Mouse (Mus musculus) lung, embryonic 14.5 days (tissue): Measurements from ENCODE around the gene Serpinb6a. TPM values are rescaled to one million over a fixed set of nuclear protein-coding genes. Genes with fewer than 3 reads are reported as not detected.

Experiments used
- ATAC-seq: fragments of 200-750 bp; cut with Nextera tagmentation; 2 replicates; pipeline ENCODE4 v1.8.0; 2017; ENCODE audit warnings: mild to moderate bottlenecking, moderate TSS enrichment, moderate library complexity; ENCODE audit not compliant: insufficient read depth
- DNase-seq: peaks from one replicate; pipeline ENCODE4 v3.0.0-alpha.2; 2015
- H3K27ac ChIP-seq: fragments of 300-500 bp; sonication (generic); 2 replicates; pipeline ENCODE4 v1.5.1; 2014; ENCODE audit warnings: low read depth, mild to moderate bottlenecking, moderate library complexity
- H3K27me3 ChIP-seq: fragments of 300-500 bp; sonication (generic); 2 replicates; pipeline ENCODE4 v1.6.1; 2014; ENCODE audit warnings: low read length, control low read depth; ENCODE audit not compliant: insufficient read depth
- H3K36me3 ChIP-seq: fragments of 300-500 bp; sonication (generic); 2 replicates; pipeline ENCODE4 v1.6.1; 2014; ENCODE audit warnings: control low read depth; ENCODE audit not compliant: insufficient read depth
- H3K4me1 ChIP-seq: fragments of 300-500 bp; sonication (generic); 2 replicates; pipeline ENCODE4 v1.6.1; 2014; ENCODE audit warnings: antibody characterized with exemption, control low read depth; ENCODE audit not compliant: insufficient read depth
- H3K4me2 ChIP-seq: fragments of 300-500 bp; sonication (generic); 2 replicates; pipeline ENCODE4 v1.6.1; 2014; ENCODE audit warnings: mild to moderate bottlenecking
- H3K4me3 ChIP-seq: fragments of 300-500 bp; sonication (generic); 2 replicates; pipeline ENCODE4 v1.5.1; 2014; ENCODE audit warnings: low read depth, low read length
- H3K9ac ChIP-seq: fragments of 300-500 bp; sonication (generic); 2 replicates; pipeline ENCODE4 v1.6.1; 2014
- H3K9me3 ChIP-seq: fragments of 300-500 bp; sonication (generic); 2 replicates; pipeline ENCODE4 v1.6.1; 2016; ENCODE audit warnings: low read depth, low read length, control low read depth
- CTCF ChIP-seq: IDR thresholded peaks from 2 replicates; pipeline ENCODE4 v1.5.1; 2016; ENCODE audit warnings: antibody characterized with exemption, low read depth
- WGBS: fragments of 180-500 bp; shearing (Covaris S2); extraction: QIAGEN DNeasy Blood & Tissue Kit; methylation state at CpG from one replicate; pipeline ENCODE4 v1.1.7; 2014; 5-methylcytosine and 5-hydroxymethylcytosine counted together
- polyA plus RNA-seq: library from polyadenylated mRNA; unstranded; fragments of >200 nt; fragmentation: Nextera tagmentation; extraction: Ambion mirVana; gene quantifications from 2 replicates; pipeline ENCODE4 v1.2.1, GENCODE M21; 2014

The Serpinb6a gene
- polyA plus RNA-seq, 1 experiment from 2014 or later: 62.3 TPM

- no peaks in the 10 kb centered on the region for H3K9me3 ChIP-seq
- WGBS: 63% methylated on average over 7 of the region's 7 CpGs
- H3K27me3 ChIP-seq: no peaks in the 10 kb centered on the region
- TF ChIP-seq CTCF: no peak
- 0 out of 2 replicates have a peak, but pooled peaks cover 9% of the 10 kb centered on the region for H3K36me3 ChIP-seq
- no peak overlapping the region for H3K4me2 ChIP-seq
- DNase-seq: no peak
- no peak overlapping the region for H3K27ac ChIP-seq
- H3K4me3 ChIP-seq: no peak overlapping the region
- ATAC-seq: no peak
- H3K4me1 ChIP-seq: no peaks in the 10 kb centered on the region
- no peak overlapping the region for H3K9ac ChIP-seq
Observed at GRCm38 (mm10) chr13:34043716-34044393, 41.3 kb upstream of the Serpinb6a start.

- no peak for TF ChIP-seq CTCF
- no peaks in the 10 kb centered on the region for H3K27me3 ChIP-seq
Observed at GRCm38 (mm10) chr13:34040091-34040490, 37.5 kb upstream of the Serpinb6a start.

GRCm38 (mm10) chr13:34038901-34039341 is 36.3 kb upstream of the Serpinb6a start:
- ATAC-seq (no peak), DNase-seq (peak; percentile 7)
- WGBS: 32% methylated on average over 8 of the region's 8 CpGs
- no peaks in the 10 kb centered on the region for H3K4me1 ChIP-seq
- peaks cover 6% of the 10 kb centered on the region; the same call in 1 of the 2 replicates for H3K36me3 ChIP-seq
- H3K27me3 ChIP-seq: no peaks in the 10 kb centered on the region
- peak overlapping the region; percentile 82 for H3K4me2 ChIP-seq
- peak overlapping the region; percentile 73 for H3K4me3 ChIP-seq
- H3K9me3 ChIP-seq: no peaks in the 10 kb centered on the region
- no peak overlapping the region for H3K27ac ChIP-seq
- H3K9ac ChIP-seq: no peak overlapping the region
- no peak for TF ChIP-seq CTCF

More at GRCm38 (mm10) chr13:34040091-34040490, 37.5 kb upstream of the Serpinb6a start:
- Histone ChIP-seq H3K4me2 (no peak overlapping the region), H3K27ac (no peak overlapping the region), H3K36me3 (no peaks in the 10 kb centered on the region), H3K9me3 (no peaks in the 10 kb centered on the region), H3K9ac (no peak overlapping the region), H3K4me1 (no peaks in the 10 kb centered on the region), H3K4me3 (no peak overlapping the region)
- DNase-seq (no peak), ATAC-seq (no peak)
- 82% methylated on average over 3 of the region's 3 CpGs for WGBS

DNA sequence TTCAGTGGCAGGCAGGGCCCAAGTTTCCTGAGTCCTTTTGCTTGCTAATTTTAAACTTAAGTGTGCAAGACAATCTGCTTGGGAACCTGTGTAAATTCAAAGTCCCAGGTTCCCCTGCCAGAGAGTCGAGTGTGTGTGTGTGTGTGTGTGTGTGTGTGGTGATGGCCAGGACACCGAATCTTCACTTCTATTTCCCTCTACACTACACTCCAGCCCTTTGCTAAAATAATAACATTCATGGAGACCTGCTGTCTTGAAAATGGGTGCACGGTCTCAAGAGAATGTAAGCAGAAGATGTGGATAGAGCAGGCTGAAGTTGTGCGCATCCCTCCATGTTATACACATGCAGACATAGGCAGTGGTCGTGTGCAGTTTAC is 35.5 kb upstream of the Serpinb6a start:
- no peak for DNase-seq
- WGBS: 35% methylated on average over 5 of the region's 5 CpGs

DNA sequence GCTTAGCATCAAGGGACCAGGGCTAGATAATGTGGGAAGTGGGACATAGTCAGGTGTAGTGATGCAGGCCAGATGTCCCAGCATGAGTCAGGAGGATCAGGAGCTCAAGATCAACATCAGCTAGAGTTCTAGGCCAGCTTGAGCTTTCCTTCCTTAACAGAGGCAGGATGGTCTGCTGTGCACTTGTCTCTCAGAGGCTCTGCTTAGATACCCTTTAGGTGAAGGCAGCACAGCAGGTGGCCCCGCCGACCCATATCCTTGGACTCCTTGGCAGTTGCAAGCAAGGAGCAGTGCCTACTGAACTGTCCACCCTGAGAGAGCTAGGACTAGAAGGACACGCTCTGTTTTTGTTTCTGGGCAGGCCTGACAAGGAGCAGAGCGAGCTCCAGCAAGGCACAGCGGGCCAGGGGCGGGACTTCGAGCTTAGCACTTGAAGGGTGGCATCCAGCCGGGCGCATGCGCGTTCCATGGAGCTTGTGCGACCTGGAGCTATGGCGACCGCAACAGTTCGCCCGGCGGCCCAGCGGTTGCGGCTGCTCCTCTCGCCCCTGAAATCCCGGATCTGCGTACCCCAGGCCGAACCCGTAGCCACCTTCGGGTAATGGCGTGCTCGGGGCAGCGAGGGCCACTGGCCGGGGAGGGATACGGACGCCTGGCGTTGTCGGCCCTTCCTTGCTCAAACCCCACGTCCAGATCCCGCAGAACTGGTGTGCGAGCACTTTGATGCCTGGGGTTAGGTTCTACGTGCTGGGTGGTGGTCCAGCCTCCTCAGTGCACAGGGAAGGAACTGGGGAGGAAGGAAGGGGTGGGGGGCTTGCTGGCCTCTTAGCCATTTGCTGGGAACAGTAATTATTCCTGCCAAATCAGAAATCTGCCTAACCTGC is 34.8 kb upstream of the Serpinb6a start, which contains the start of gene Bphl:
Bphl (plus strand) TSS at position 426 of the 884 bp plus-strand sequence.
- Histone ChIP-seq H3K36me3 (peaks cover 19% of the 10 kb centered on the region), H3K27ac (peak within 1 kb of the TSS; percentile 87), H3K4me2 (peak within 1 kb of the TSS; percentile 82), H3K4me3 (peak within 1 kb of the TSS; percentile 73), H3K9me3 (no peaks in the 10 kb centered on the region), H3K27me3 (no peaks in the 10 kb centered on the region), H3K4me1 (no peaks in the 10 kb centered on the region), H3K9ac (peak within 1 kb of the TSS; percentile 90)
- ATAC-seq: peak; percentile 89
- WGBS: under 1% methylated on average over 37 of the region's 37 CpGs
- peak; percentile 97 for DNase-seq
- no peak for TF ChIP-seq CTCF

More for the DNA sequence above, 35.5 kb upstream of the Serpinb6a start:
- H3K27ac ChIP-seq: peak overlapping the region; percentile 87; the same call in 1 of the 2 replicates
- H3K9ac ChIP-seq: peak overlapping the region; percentile 90
- no peaks in the 10 kb centered on the region for H3K27me3 ChIP-seq
- no peaks in the 10 kb centered on the region for H3K9me3 ChIP-seq
- peaks cover 13% of the 10 kb centered on the region for H3K36me3 ChIP-seq
- H3K4me2 ChIP-seq: peak overlapping the region; percentile 82
- no peaks in the 10 kb centered on the region for H3K4me1 ChIP-seq
- peak overlapping the region; percentile 73 for H3K4me3 ChIP-seq
- TF ChIP-seq CTCF: no peak
- no peak for ATAC-seq

DNA sequence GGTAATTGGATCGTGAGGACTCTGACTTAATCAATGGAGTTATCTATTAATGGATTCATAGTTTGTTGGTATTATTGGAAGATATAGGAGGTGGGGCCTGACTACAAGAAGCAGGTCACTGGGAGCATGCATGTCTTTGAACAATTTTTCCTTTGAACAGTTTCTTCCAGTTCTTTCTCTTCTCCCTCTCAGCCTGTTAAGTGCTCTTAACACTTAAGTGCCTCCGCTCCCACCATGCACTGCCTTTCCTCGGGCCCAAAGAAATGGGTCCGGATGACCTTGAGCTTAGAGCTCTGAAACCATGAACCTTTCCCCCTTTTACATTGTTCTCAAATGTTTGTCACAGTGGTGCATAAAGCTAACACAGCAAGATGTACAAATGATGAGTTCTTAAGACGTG is 34.1 kb upstream of the Serpinb6a start:
- no peak overlapping the region for H3K9ac ChIP-seq
- H3K4me3 ChIP-seq: no peak overlapping the region
- H3K4me1 ChIP-seq: no peaks in the 10 kb centered on the region
- ATAC-seq: peak; percentile 12; the same call in 1 of the 2 replicates
- DNase-seq: peak; percentile 39
- 59% methylated on average over 5 of the region's 5 CpGs for WGBS
- TF ChIP-seq CTCF: no peak
- H3K27ac ChIP-seq: peak overlapping the region; percentile 87
- H3K4me2 ChIP-seq: 0 out of 2 replicates have a peak overlapping the region, but pooled peaks have one; percentile 82
- H3K9me3 ChIP-seq: no peaks in the 10 kb centered on the region
- peaks cover 22% of the 10 kb centered on the region for H3K36me3 ChIP-seq
- no peaks in the 10 kb centered on the region for H3K27me3 ChIP-seq

DNA sequence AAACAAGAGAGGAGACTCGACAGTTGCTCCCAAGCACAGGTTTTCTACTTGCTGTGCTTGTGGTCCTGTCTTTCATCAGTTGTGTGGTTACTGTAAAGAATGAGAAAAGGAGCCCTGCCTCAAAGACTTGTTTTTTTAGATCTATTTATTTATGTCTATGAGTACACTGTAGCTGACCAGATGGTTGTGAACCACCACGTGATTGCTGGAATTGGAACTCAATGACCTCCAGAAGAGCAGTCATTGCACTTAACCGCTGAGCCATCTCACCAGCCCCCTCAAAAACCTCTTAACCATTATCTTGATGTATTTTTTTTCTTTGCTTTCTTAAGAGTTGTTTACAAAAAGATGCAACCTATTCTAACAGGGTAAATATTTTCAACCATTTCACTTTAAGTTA is 32.8 kb upstream of the Serpinb6a start:
- Histone ChIP-seq H3K4me1 (no peaks in the 10 kb centered on the region), H3K27ac (no peak overlapping the region), H3K4me2 (no peak overlapping the region), H3K4me3 (no peak overlapping the region), H3K9me3 (no peaks in the 10 kb centered on the region), H3K9ac (no peak overlapping the region), H3K27me3 (no peaks in the 10 kb centered on the region), H3K36me3 (peaks cover 29% of the 10 kb centered on the region)
- DNase-seq: no peak
- no peak for ATAC-seq
- WGBS: 61% methylated on average over 3 of the region's 3 CpGs
- TF ChIP-seq CTCF: no peak
